8 mouse cellular contexts compared by ENCODE assay signal in the genomic region with DNA sequence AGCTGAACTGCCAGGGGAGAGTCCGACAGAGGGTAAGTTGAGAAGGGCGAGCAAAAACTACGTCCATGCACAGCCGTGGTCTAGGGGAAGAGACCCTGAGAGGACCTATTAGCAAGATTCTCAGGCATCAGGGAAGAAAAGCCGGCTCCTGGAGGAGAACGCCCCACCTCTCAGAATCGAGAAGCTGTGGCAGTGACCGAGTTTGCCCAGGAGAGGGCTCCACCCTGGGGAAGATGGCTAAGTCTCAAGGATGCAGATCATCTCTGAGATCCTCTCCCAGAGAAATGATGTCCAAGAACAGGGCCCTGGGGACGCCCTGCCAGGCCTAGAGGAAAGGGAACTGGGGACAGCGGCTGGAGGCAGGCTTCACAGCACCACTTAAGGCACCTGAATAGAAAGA. TPM values are rescaled to one million over a fixed set of nuclear protein-coding genes. Genes with fewer than 3 reads are reported as not detected.
DNase-seq lines count a peak whose midpoint lies in the region; ATAC-seq and TF ChIP-seq lines count a peak whose summit lies in the region.

No protein-coding gene starts in this region.

- H3K4me3 ChIP-seq in forebrain, postnatal 0 days (ENCODE audit: low read depth, low read length), result no peak overlapping the region

- H3K9ac ChIP-seq in forebrain, postnatal 0 days, result no peak overlapping the region

- WGBS in forebrain, postnatal 0 days, result 6% methylated on average over 10 of the region's 10 CpGs

- no peak overlapping the region for H3K4me2 ChIP-seq in forebrain, postnatal 0 days (ENCODE audit: low read depth)

- H3K9me3 ChIP-seq in forebrain, postnatal 0 days (ENCODE audit: low read length), result no peaks in the 10 kb centered on the region

- no peak overlapping the region for H3K27ac ChIP-seq in forebrain, postnatal 0 days (ENCODE audit: low read depth, low read length)

- intact Hi-C loops in left cerebral cortex, postnatal 4 days (cut with DNase I), result no loop called here

- no peaks in the 10 kb centered on the region for H3K27me3 ChIP-seq in forebrain, postnatal 0 days (ENCODE audit: insufficient read depth, low read length)

- peak; percentile 78 for TF ChIP-seq CTCF in forebrain, postnatal 0 days (IDR thresholded peaks at IDR 0.05; ENCODE audit: low read depth)

- no peaks in the 10 kb centered on the region for H3K4me1 ChIP-seq in forebrain, postnatal 0 days (ENCODE audit: insufficient read depth)

- peak; percentile 56 for DNase-seq in 3T3-L1 (ENCODE audit: low read depth, low spot score)
- peak; percentile 85 for DNase-seq in ES-CJ7 (ENCODE audit: low read depth, low spot score)
- peak; percentile 84 to 86 for DNase-seq in cerebellum, adult 18-20 months
- DNase-seq in forebrain, postnatal 0 days, result peak; percentile 77
- DNase-seq in heart, postnatal 4 days, result peak; percentile 78
- DNase-seq in left cerebral cortex, postnatal 4 days, result peak; percentile 76

- ATAC-seq in forebrain, postnatal 0 days, result peak; percentile 70
- 0 out of 2 replicates have a peak, but pooled peaks have one; percentile 19 for ATAC-seq in neutrophil, adult 5-6 weeks (ENCODE audit: extremely low read depth, insufficient number of reproducible peaks, low FRiP score, poor library complexity, severe bottlenecking)
- ATAC-seq in megakaryocyte, adult 5-6 weeks (ENCODE audit: poor library complexity, severe bottlenecking), result no peak

- no peaks in the 10 kb centered on the region for H3K36me3 ChIP-seq in forebrain, postnatal 0 days (ENCODE audit: insufficient read depth)

RNA-seq across cellular contexts. Expression of gene Lbx1, which starts 47.7 kb away (rescaled TPM):
- total RNA-seq in forebrain, postnatal 0 days (2014; rRNA removed), result not detected in 2 replicates
- polyA plus RNA-seq in forebrain, postnatal 0 days (2015; fragmentation: Nextera tagmentation; extraction: Ambion mirVana), result not detected in 2 replicates
- not detected for total RNA-seq in heart, postnatal 4 days (2021)
- not detected for total RNA-seq in left cerebral cortex, postnatal 4 days (2021)
- total RNA-seq in neutrophil, adult 5-6 weeks (2017), result not detected in 2 replicates
- not detected in 2 replicates for total RNA-seq in megakaryocyte, adult 5-6 weeks (2015)
- total RNA-seq in megakaryocyte, adult 5-6 weeks (2017), result not detected in 2 replicates
